ENCODE assay signal across 10 mouse cellular contexts in the genomic region with DNA sequence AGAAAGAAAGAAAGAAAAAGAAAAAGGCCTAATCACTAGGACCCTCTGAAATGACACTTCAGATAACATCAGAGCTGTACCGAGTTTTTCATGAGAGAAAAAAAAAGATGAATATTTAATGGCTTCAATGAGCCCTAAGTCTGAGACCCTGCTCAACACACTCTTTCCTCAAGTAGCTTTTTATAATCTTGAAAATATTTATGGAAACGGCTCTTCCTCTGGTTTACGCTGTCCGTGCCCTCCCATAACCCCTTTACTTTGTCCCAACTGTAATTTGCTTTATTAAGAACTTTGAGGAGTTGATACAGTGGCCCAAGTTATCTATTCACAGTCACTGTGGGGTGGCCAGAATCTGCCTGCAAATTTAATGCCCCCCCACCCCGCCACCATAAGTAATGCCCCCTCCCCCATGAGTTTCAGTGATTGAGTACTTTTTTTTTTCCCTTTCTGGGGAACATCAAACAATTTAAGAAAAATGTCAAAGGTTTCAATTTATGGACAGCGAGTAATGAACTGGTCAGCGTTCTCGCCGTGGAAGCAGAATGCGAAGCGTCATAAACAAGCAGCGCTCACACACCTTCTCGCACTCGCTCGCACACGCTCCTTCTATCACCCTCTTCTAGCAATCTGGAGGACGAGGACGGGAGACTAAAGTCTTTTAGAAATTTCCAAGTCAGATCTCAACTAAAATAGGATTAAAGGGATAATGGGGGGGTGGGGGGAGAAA.
DNase-seq lines count a peak whose midpoint lies in the region; ATAC-seq and TF ChIP-seq lines count a peak whose summit lies in the region.
"Had no signal": no experiment of that assay in that cellular context is flagged by ENCODE, and none has a peak within 500 bp of the region (broad histone marks: within the 10 kb centered on the region; RNA-seq: fewer than 3 reads in every experiment).

No protein-coding gene starts in this region.

- no peaks in the 10 kb centered on the region for H3K9me3 ChIP-seq in liver, embryonic 11.5 days (ENCODE audit: control insufficient read depth, low read length)
- H3K9me3 ChIP-seq in hindbrain, embryonic 16.5 days (ENCODE audit: control insufficient read depth, low read length), result no peaks in the 10 kb centered on the region
- no peaks in the 10 kb centered on the region for H3K9me3 ChIP-seq in midbrain, embryonic 15.5 days

- H3K27me3 ChIP-seq in liver, embryonic 11.5 days (replicated peaks; ENCODE audit: control insufficient read depth, insufficient read depth, low read length), result peaks cover 16% of the 10 kb centered on the region
- H3K27me3 ChIP-seq in hindbrain, embryonic 16.5 days (replicated peaks; ENCODE audit: control insufficient read depth, insufficient read depth, low read length), result peaks cover 43% of the 10 kb centered on the region
- peaks cover 47% of the 10 kb centered on the region for H3K27me3 ChIP-seq in midbrain, embryonic 15.5 days (replicated peaks)

- DNase-seq in liver, embryonic 11.5 days (ENCODE audit: low spot score), result no peak
- no peak for DNase-seq in liver
- DNase-seq: cerebellum, adult 9-11 months had no signal

- ATAC-seq in liver, embryonic 11.5 days (replicated peaks; ENCODE audit: low FRiP score), result no peak
- ATAC-seq in hindbrain, embryonic 16.5 days, result no peak
- ATAC-seq in midbrain, embryonic 15.5 days (replicated peaks), result no peak
- no peak for ATAC-seq in monocyte, adult 5-6 weeks (replicated peaks; ENCODE audit: insufficient number of reproducible peaks, low FRiP score, low TSS enrichment, poor library complexity, severe bottlenecking)
- ATAC-seq in activated CD4-positive, CD25-positive, alpha-beta regulatory T cell, adult 4 months, result no peak
- no peak for ATAC-seq in granulocyte monocyte progenitor cell, adult 5-6 weeks (replicated peaks; ENCODE audit: poor library complexity, severe bottlenecking)
- ATAC-seq: Patski had no signal

- TF ChIP-seq CTCF in embryonic fibroblast, embryonic 13.5 days (IDR thresholded peaks at IDR 0.05; ENCODE audit: borderline replicate concordance, insufficient read depth, low read length), result no peak

- peak overlapping the region; percentile 57 for H3K4me2 ChIP-seq in liver, embryonic 11.5 days
- peak overlapping the region; percentile 42 for H3K4me2 ChIP-seq in hindbrain, embryonic 16.5 days (ENCODE audit: low read length)
- H3K4me2 ChIP-seq in midbrain, embryonic 15.5 days, result peak overlapping the region; percentile 26; the same call in 1 of the 2 replicates

- H3K27ac ChIP-seq in liver, embryonic 11.5 days (ENCODE audit: low read depth, low read length), result no peak overlapping the region
- no peak overlapping the region for H3K27ac ChIP-seq in embryonic fibroblast, embryonic 13.5 days (ENCODE audit: insufficient read depth, low read length)
- H3K27ac ChIP-seq in hindbrain, embryonic 16.5 days (ENCODE audit: low read depth, low read length), result no peak overlapping the region
- H3K27ac ChIP-seq in midbrain, embryonic 15.5 days, result no peak overlapping the region

- H3K4me3 ChIP-seq in liver, embryonic 11.5 days (ENCODE audit: low read depth, low read length), result peak overlapping the region; percentile 35
- peak overlapping the region; percentile 16 for H3K4me3 ChIP-seq in embryonic fibroblast, embryonic 13.5 days (ENCODE audit: insufficient read depth, low read length)
- H3K4me3 ChIP-seq in hindbrain, embryonic 16.5 days (ENCODE audit: low read length), result no peak overlapping the region; the same call in 1 of the 2 replicates
- H3K4me3 ChIP-seq in midbrain, embryonic 15.5 days, result 0 out of 2 replicates have a peak overlapping the region, but pooled peaks have one; percentile 8

- TF ChIP-seq POLR2A in embryonic fibroblast, embryonic 13.5 days (IDR thresholded peaks at IDR 0.05; ENCODE audit: low read depth, low read length), result no peak

- no peaks in the 10 kb centered on the region for H3K4me1 ChIP-seq in liver, embryonic 11.5 days (replicated peaks; ENCODE audit: control insufficient read depth, insufficient read depth, low read length)
- H3K4me1 ChIP-seq in embryonic fibroblast, embryonic 13.5 days (ENCODE audit: control insufficient read depth, insufficient read depth, low read length), result peaks cover 4% of the 10 kb centered on the region
- H3K4me1 ChIP-seq in hindbrain, embryonic 16.5 days (ENCODE audit: control insufficient read depth, insufficient read depth, low read depth, low read length), result peaks cover 5% of the 10 kb centered on the region; the same call in 1 of the 2 replicates
- H3K4me1 ChIP-seq in midbrain, embryonic 15.5 days, result peaks cover 4% of the 10 kb centered on the region; the same call in 1 of the 2 replicates

- WGBS in liver, embryonic 11.5 days, result 16% methylated on average over 18 of the region's 18 CpGs
- WGBS in hindbrain, embryonic 16.5 days, result 12% methylated on average over 18 of the region's 18 CpGs
- WGBS in midbrain, embryonic 15.5 days, result 9% methylated on average over 18 of the region's 18 CpGs

- H3K36me3 ChIP-seq in liver, embryonic 11.5 days (ENCODE audit: control insufficient read depth, insufficient read depth, low read length), result no peaks in the 10 kb centered on the region
- no peaks in the 10 kb centered on the region for H3K36me3 ChIP-seq in hindbrain, embryonic 16.5 days (ENCODE audit: control insufficient read depth, insufficient read depth, low read length)
- H3K36me3 ChIP-seq in midbrain, embryonic 15.5 days (replicated peaks), result no peaks in the 10 kb centered on the region

- H3K9ac ChIP-seq in liver, embryonic 11.5 days (ENCODE audit: low read depth, low read length), result 0 out of 2 replicates have a peak overlapping the region, but pooled peaks have one; percentile 28
- H3K9ac ChIP-seq in hindbrain, embryonic 16.5 days (ENCODE audit: low read depth, low read length), result no peak overlapping the region
- H3K9ac ChIP-seq in midbrain, embryonic 15.5 days, result no peak overlapping the region
